Mouse (Mus musculus) ES-Bruce4 (cell line): ENCODE results near the gene N4bp1.

Experiments used
- CTCF ChIP-seq: IDR thresholded peaks from one replicate; pipeline ENCODE4 v1.8.1; 2011; ENCODE audit warnings: low read depth, low read length
- EP300 ChIP-seq: IDR thresholded peaks from 2 replicates; pipeline ENCODE4 v1.6.1; 2011; ENCODE audit warnings: low read depth, low read length; ENCODE audit not compliant: insufficient read depth
- POLR2A ChIP-seq: IDR thresholded peaks from one replicate; pipeline ENCODE4 v1.8.1; 2011; ENCODE audit warnings: low read length; ENCODE audit not compliant: insufficient read depth

- TF ChIP-seq CTCF (no peak), POLR2A (no peak), EP300 (no peak)
These were observed 38.3 kb upstream of the N4bp1 start for GRCm38 (mm10) chr8:86923219-86923835.
